Mouse (Mus musculus) megakaryocyte, embryonic 14.5 days (primary cell): ENCODE results near the gene D930048N14Rik.

Experiments used
- FLI1 ChIP-seq: IDR thresholded peaks from 2 replicates; pipeline ENCODE4 v1.6.1; 2012; ENCODE audit warnings: low read length, inconsistent platforms, mixed read lengths
- GATA1 ChIP-seq: IDR thresholded peaks from 3 replicates; pipeline ENCODE4 v1.6.1; 2012; ENCODE audit warnings: mixed read lengths, low read length, inconsistent platforms, borderline replicate concordance

- TF ChIP-seq FLI1: no peak
- no peak for TF ChIP-seq GATA1
Measured at GRCm38 (mm10) chr11:51622971-51623491, 27.7 kb upstream of the D930048N14Rik start.
